Mouse (Mus musculus) c-Kit-positive CD71-negative TER-119-negative erythroid progenitor cells, embryonic 14.5 days (primary cell): ENCODE data around the gene Defb30.

Experiments
- DNase-seq: peaks from one replicate; pipeline ENCODE4 v3.0.0-alpha.2; 2013; ENCODE audit warnings: low read depth

Defb30 gene

GRCm38 (mm10) chr14:63049910-63050370 lies at the start of gene Defb30:
TSS of gene Defb30 (minus strand) at chr14:63049960.
- no peak for DNase-seq

GRCm38 (mm10) chr14:63067708-63068107 lies 17.9 kb upstream of the Defb30 start:
- DNase-seq: no peak

- DNase-seq: peak; percentile 65
These were observed 17.0 kb upstream of the Defb30 start for GRCm38 (mm10) chr14:63066630-63067310.

- DNase-seq: no peak
These were observed 15.6 kb upstream of the Defb30 start for GRCm38 (mm10) chr14:63065391-63065790.

- no peak for DNase-seq
These were observed 12.4 kb upstream of the Defb30 start for GRCm38 (mm10) chr14:63062184-63062583.

GRCm38 (mm10) chr14:63060361-63060760 lies 10.6 kb upstream of the Defb30 start:
- DNase-seq: no peak

- no peak for DNase-seq
These were observed 5.0 kb upstream of the Defb30 start for GRCm38 (mm10) chr14:63054729-63055128.

- DNase-seq: peak; percentile 57
These were observed 1.0 kb upstream of the Defb30 start for GRCm38 (mm10) chr14:63050769-63051168.

GRCm38 (mm10) chr14:63046691-63047090 lies 3.1 kb downstream of the Defb30 start, which contains the start of gene Defb42:
TSS of gene Defb42 (plus strand) at chr14:63046991.
- no peak for DNase-seq

GRCm38 (mm10) chr14:63020524-63021156 lies 29.1 kb downstream of the Defb30 start:
- DNase-seq: no peak

GRCm38 (mm10) chr14:63014667-63015066 lies 35.1 kb downstream of the Defb30 start:
- no peak for DNase-seq

GRCm38 (mm10) chr14:63013082-63013481 lies 36.7 kb downstream of the Defb30 start:
- no peak for DNase-seq

- no peak for DNase-seq
These were observed 38.3 kb downstream of the Defb30 start, which contains the start of gene Defb43 for GRCm38 (mm10) chr14:63011471-63011870. TSS of gene Defb43 (plus strand) at chr14:63011771.

GRCm38 (mm10) chr14:63002588-63002987 lies 47.2 kb downstream of the Defb30 start:
- no peak for DNase-seq

GRCm38 (mm10) chr14:62998977-62999376 lies 50.8 kb downstream of the Defb30 start:
- no peak for DNase-seq

GRCm38 (mm10) chr14:62997777-62998176 lies 52.0 kb downstream of the Defb30 start, which contains the start of gene Defb47:
TSS of gene Defb47 (plus strand) at chr14:62998077.
- DNase-seq: no peak

GRCm38 (mm10) chr14:62991849-62992510 lies 57.8 kb downstream of the Defb30 start:
- no peak for DNase-seq

GRCm38 (mm10) chr14:62991271-62991670 lies 58.5 kb downstream of the Defb30 start:
- DNase-seq: no peak

- no peak for DNase-seq
These were observed 65.3 kb downstream of the Defb30 start, which contains the start of gene Defb48 for GRCm38 (mm10) chr14:62984410-62984809. TSS of gene Defb48 (minus strand) at chr14:62984510.
